Mouse (Mus musculus): ENCODE results near the gene Cdkn2a. TPM values are rescaled to one million over a fixed set of nuclear protein-coding genes. Genes with fewer than 3 reads are reported as not detected.

Gene Cdkn2a
- polyA plus RNA-seq, 1 experiment, result 0.93 TPM

GRCm38 (mm10) chr4:89289028-89289427 is 5.4 kb downstream of the Cdkn2a start:
- peaks cover under 1% of the 10 kb centered on the region; the same call in 1 of the 2 replicates for H3K4me1 ChIP-seq (ENCODE audit: control insufficient read depth, insufficient read depth, insufficient read length, low read length)
- peaks cover 46% of the 10 kb centered on the region for H3K27me3 ChIP-seq (ENCODE audit: control insufficient read depth, insufficient read depth, low read length)
- no peak overlapping the region for H3K4me3 ChIP-seq (ENCODE audit: low read depth, low read length)
- TF ChIP-seq CTCF (IDR thresholded peaks at IDR 0.05; ENCODE audit: extremely low read depth, insufficient read length, insufficient replicate concordance, low read depth, low read length) (no peak), POLR2A (IDR thresholded peaks at IDR 0.05; ENCODE audit: low read depth, low read length) (no peak)
- H3K27ac ChIP-seq (ENCODE audit: insufficient read depth, low read depth, low read length), result no peak overlapping the region
- H3K36me3 ChIP-seq (ENCODE audit: control insufficient read depth, insufficient read depth, low read length), result no peaks in the 10 kb centered on the region
- WGBS, result 14% methylated on average over 4 of the region's 4 CpGs

GRCm38 (mm10) chr4:89286566-89286965 is 7.9 kb downstream of the Cdkn2a start:
- H3K36me3 ChIP-seq (ENCODE audit: control insufficient read depth, insufficient read depth, low read length), result no peaks in the 10 kb centered on the region
- WGBS, result 2% methylated on average over 1 of the region's 1 CpGs
- H3K4me1 ChIP-seq (ENCODE audit: control insufficient read depth, insufficient read depth, insufficient read length, low read length), result peaks cover 4% of the 10 kb centered on the region; the same call in 1 of the 2 replicates
- TF ChIP-seq CTCF (IDR thresholded peaks at IDR 0.05; ENCODE audit: extremely low read depth, insufficient read length, insufficient replicate concordance, low read depth, low read length), result no peak
- no peak for TF ChIP-seq POLR2A (IDR thresholded peaks at IDR 0.05; ENCODE audit: low read depth, low read length)
- H3K27ac ChIP-seq (ENCODE audit: insufficient read depth, low read depth, low read length), result no peak overlapping the region
- peaks cover 51% of the 10 kb centered on the region for H3K27me3 ChIP-seq (ENCODE audit: control insufficient read depth, insufficient read depth, low read length)
- no peak overlapping the region for H3K4me3 ChIP-seq (ENCODE audit: low read depth, low read length)

GRCm38 (mm10) chr4:89285688-89286087 is 8.8 kb downstream of the Cdkn2a start:
- TF ChIP-seq CTCF (IDR thresholded peaks at IDR 0.05; ENCODE audit: extremely low read depth, insufficient read length, insufficient replicate concordance, low read depth, low read length) (no peak), POLR2A (IDR thresholded peaks at IDR 0.05; ENCODE audit: low read depth, low read length) (no peak)
- Histone ChIP-seq H3K27me3 (ENCODE audit: control insufficient read depth, insufficient read depth, low read length) (peaks cover 52% of the 10 kb centered on the region), H3K4me3 (ENCODE audit: low read depth, low read length) (no peak overlapping the region), H3K4me1 (ENCODE audit: control insufficient read depth, insufficient read depth, insufficient read length, low read length) (peaks cover 4% of the 10 kb centered on the region; the same call in 1 of the 2 replicates), H3K27ac (ENCODE audit: insufficient read depth, low read depth, low read length) (no peak overlapping the region), H3K36me3 (ENCODE audit: control insufficient read depth, insufficient read depth, low read length) (no peaks in the 10 kb centered on the region)
- 44% methylated on average over 7 of the region's 7 CpGs for WGBS

- peaks cover 4% of the 10 kb centered on the region; the same call in 1 of the 2 replicates for H3K4me1 ChIP-seq (ENCODE audit: control insufficient read depth, insufficient read depth, insufficient read length, low read length)
- TF ChIP-seq POLR2A (IDR thresholded peaks at IDR 0.05; ENCODE audit: low read depth, low read length) (no peak), CTCF (IDR thresholded peaks at IDR 0.05; ENCODE audit: extremely low read depth, insufficient read length, insufficient replicate concordance, low read depth, low read length) (no peak)
- WGBS, result 7% methylated on average over 12 of the region's 12 CpGs
- no peak overlapping the region for H3K4me3 ChIP-seq (ENCODE audit: low read depth, low read length)
- H3K36me3 ChIP-seq (ENCODE audit: control insufficient read depth, insufficient read depth, low read length), result no peaks in the 10 kb centered on the region
- H3K27ac ChIP-seq (ENCODE audit: insufficient read depth, low read depth, low read length), result no peak overlapping the region
- H3K27me3 ChIP-seq (ENCODE audit: control insufficient read depth, insufficient read depth, low read length), result peaks cover 52% of the 10 kb centered on the region
Observed at GRCm38 (mm10) chr4:89282661-89283060, 11.8 kb downstream of the Cdkn2a start.

GRCm38 (mm10) chr4:89282036-89282566 is 12.4 kb downstream of the Cdkn2a start:
- WGBS, result 3% methylated on average over 25 of the region's 25 CpGs
- Histone ChIP-seq H3K4me3 (ENCODE audit: low read depth, low read length) (peak overlapping the region; percentile 29), H3K27me3 (ENCODE audit: control insufficient read depth, insufficient read depth, low read length) (peaks cover 54% of the 10 kb centered on the region), H3K36me3 (ENCODE audit: control insufficient read depth, insufficient read depth, low read length) (no peaks in the 10 kb centered on the region), H3K27ac (ENCODE audit: insufficient read depth, low read depth, low read length) (no peak overlapping the region), H3K4me1 (ENCODE audit: control insufficient read depth, insufficient read depth, insufficient read length, low read length) (peaks cover 4% of the 10 kb centered on the region; the same call in 1 of the 2 replicates)
- TF ChIP-seq POLR2A (IDR thresholded peaks at IDR 0.05; ENCODE audit: low read depth, low read length) (no peak), CTCF (IDR thresholded peaks at IDR 0.05; ENCODE audit: extremely low read depth, insufficient read length, insufficient replicate concordance, low read depth, low read length) (peak; percentile 21; the same call in 1 of the 2 replicates)

- H3K27me3 ChIP-seq (ENCODE audit: control insufficient read depth, insufficient read depth, low read length), result peaks cover 60% of the 10 kb centered on the region
- H3K36me3 ChIP-seq (ENCODE audit: control insufficient read depth, insufficient read depth, low read length), result no peaks in the 10 kb centered on the region
- 5% methylated on average over 7 of the region's 7 CpGs for WGBS
- no peak overlapping the region for H3K4me3 ChIP-seq (ENCODE audit: low read depth, low read length)
- H3K27ac ChIP-seq (ENCODE audit: insufficient read depth, low read depth, low read length), result no peak overlapping the region
- H3K4me1 ChIP-seq (ENCODE audit: control insufficient read depth, insufficient read depth, insufficient read length, low read length), result peaks cover 4% of the 10 kb centered on the region; the same call in 1 of the 2 replicates
- TF ChIP-seq POLR2A (IDR thresholded peaks at IDR 0.05; ENCODE audit: low read depth, low read length) (no peak), CTCF (IDR thresholded peaks at IDR 0.05; ENCODE audit: extremely low read depth, insufficient read length, insufficient replicate concordance, low read depth, low read length) (no peak)
Observed at GRCm38 (mm10) chr4:89281236-89281635, 13.2 kb downstream of the Cdkn2a start.

- no peak overlapping the region for H3K4me3 ChIP-seq (ENCODE audit: low read depth, low read length)
- H3K36me3 ChIP-seq (ENCODE audit: control insufficient read depth, insufficient read depth, low read length), result no peaks in the 10 kb centered on the region
- TF ChIP-seq CTCF (IDR thresholded peaks at IDR 0.05; ENCODE audit: extremely low read depth, insufficient read length, insufficient replicate concordance, low read depth, low read length) (no peak), POLR2A (IDR thresholded peaks at IDR 0.05; ENCODE audit: low read depth, low read length) (no peak)
- WGBS, result 8% methylated on average over 2 of the region's 2 CpGs
- H3K27ac ChIP-seq (ENCODE audit: insufficient read depth, low read depth, low read length), result no peak overlapping the region
- H3K4me1 ChIP-seq (ENCODE audit: control insufficient read depth, insufficient read depth, insufficient read length, low read length), result peaks cover 4% of the 10 kb centered on the region; the same call in 1 of the 2 replicates
- peaks cover 72% of the 10 kb centered on the region for H3K27me3 ChIP-seq (ENCODE audit: control insufficient read depth, insufficient read depth, low read length)
Observed at GRCm38 (mm10) chr4:89279641-89280040, 14.8 kb downstream of the Cdkn2a start.

Data from small intestine, adult 2 months (tissue).